Comparison of ENCODE assay signal across 9 mouse cellular contexts in the genomic region with DNA sequence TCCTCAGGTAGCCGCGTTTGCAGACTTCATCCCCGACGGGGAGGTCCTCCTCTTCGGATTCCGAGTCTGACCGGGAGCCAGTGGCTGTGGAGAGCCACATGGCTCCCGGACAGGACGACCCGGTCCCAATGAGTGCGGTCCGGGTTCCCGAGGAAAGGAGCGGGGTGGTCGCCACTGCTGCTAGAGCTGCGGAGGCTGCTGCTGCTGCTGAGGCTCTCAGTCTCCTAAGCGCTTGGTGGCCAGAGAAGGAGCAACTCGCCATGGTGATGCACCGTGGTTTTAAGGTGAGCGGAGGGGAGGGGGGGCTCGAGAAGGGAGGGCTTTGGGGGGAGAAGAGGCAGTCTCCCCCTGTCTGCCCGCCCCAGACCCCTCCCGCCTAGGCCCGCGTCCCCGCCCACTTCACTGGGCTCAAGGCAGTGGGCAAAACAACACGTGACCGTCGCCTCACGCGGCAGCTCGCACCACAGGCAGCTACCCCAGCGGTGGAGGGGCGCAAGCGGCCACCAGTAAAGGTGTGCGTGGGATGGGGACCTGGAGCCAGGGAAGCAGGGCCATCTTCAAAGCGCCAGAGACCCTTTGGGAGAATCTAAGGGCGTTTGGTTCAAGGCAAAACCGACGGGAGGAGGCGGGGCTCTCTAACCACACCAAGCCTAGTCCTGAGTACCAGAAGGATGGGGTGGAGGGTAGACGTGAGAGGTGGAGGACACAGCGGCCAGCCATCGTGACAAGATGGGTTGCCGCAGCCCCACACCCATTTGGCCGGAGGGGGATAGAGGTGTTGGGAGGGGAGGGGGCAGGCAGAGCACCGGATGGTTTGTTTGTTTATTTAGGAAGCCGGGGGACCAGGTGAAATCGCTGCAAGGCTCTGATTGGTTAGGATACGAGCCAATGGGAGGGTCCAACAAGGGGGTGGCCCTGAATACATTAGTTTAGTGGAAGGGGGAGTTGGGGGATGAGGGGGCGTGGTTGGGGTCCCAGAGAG. TPM values are rescaled to one million over a fixed set of nuclear protein-coding genes. Genes with fewer than 3 reads are reported as not detected.
DNase-seq lines count a peak whose midpoint lies in the region; ATAC-seq and TF ChIP-seq lines count a peak whose summit lies in the region.
"Had no signal": no experiment of that assay in that cellular context is flagged by ENCODE, and none has a peak within 500 bp of the region (broad histone marks: within the 10 kb centered on the region; RNA-seq: fewer than 3 reads in every experiment).

A gene (minus strand): TSS at position 327 of the 982 bp plus-strand sequence.

- peak; percentile 73 for DNase-seq in brain, embryonic 14.5 days (ENCODE audit: low read depth)
- DNase-seq in liver, embryonic 13.5 days, result no peak
- DNase-seq in adrenal gland, postnatal 10 days, result no peak
- DNase-seq in c-Kit-positive CD71-positive TER-119-positive erythroid progenitor cells, embryonic 14.5 days (ENCODE audit: low spot score), result no peak
- DNase-seq in Muller cell, postnatal 12 days (ENCODE audit: inconsistent ontology term), result no peak

- H3K27ac ChIP-seq in ES-Bruce4 (ENCODE audit: insufficient read depth, low read length), result no peak within 1 kb of the TSS
- H3K27ac ChIP-seq in hindbrain, embryonic 12.5 days, result no peak within 1 kb of the TSS
- H3K27ac ChIP-seq in liver, embryonic 13.5 days, result no peak within 1 kb of the TSS
- H3K27ac ChIP-seq in testis, adult 2 months (ENCODE audit: control insufficient read depth, insufficient read depth, low read depth, low read length), result no peak within 1 kb of the TSS

- WGBS in hindbrain, embryonic 12.5 days, result 28% methylated on average over 48 of the region's 51 CpGs
- WGBS in liver, embryonic 13.5 days (ENCODE audit: insufficient replicate concordance), result 22% methylated on average over 42 of the region's 51 CpGs

- H3K4me1 ChIP-seq in ES-Bruce4 (ENCODE audit: control insufficient read depth, insufficient read depth, low read length), result no peaks in the 10 kb centered on the region
- no peaks in the 10 kb centered on the region for H3K4me1 ChIP-seq in hindbrain, embryonic 12.5 days
- no peaks in the 10 kb centered on the region for H3K4me1 ChIP-seq in liver, embryonic 13.5 days (replicated peaks)
- H3K4me1 ChIP-seq in testis, adult 2 months (ENCODE audit: control insufficient read depth, insufficient read depth, low read length), result peaks cover 3% of the 10 kb centered on the region; the same call in 1 of the 2 replicates

- H3K4me2 ChIP-seq in hindbrain, embryonic 12.5 days (replicated peaks), result peak within 1 kb of the TSS; percentile 61
- H3K4me2 ChIP-seq in liver, embryonic 13.5 days, result peak within 1 kb of the TSS; percentile 32; the same call in 1 of the 2 replicates

- TF ChIP-seq EP300 in ES-Bruce4 (IDR thresholded peaks at IDR 0.05; ENCODE audit: insufficient read depth, low read depth, low read length), result no peak

- H3K4me3 ChIP-seq in ES-Bruce4 (ENCODE audit: low read depth, low read length), result peak within 1 kb of the TSS; percentile 65
- H3K4me3 ChIP-seq in hindbrain, embryonic 12.5 days, result peak within 1 kb of the TSS; percentile 42
- peak within 1 kb of the TSS; percentile 21 for H3K4me3 ChIP-seq in liver, embryonic 13.5 days (replicated peaks)
- H3K4me3 ChIP-seq in testis, adult 2 months (ENCODE audit: control insufficient read depth, low read depth, low read length), result peak within 1 kb of the TSS; percentile 77
- H3K4me3 ChIP-seq: myocyte had no signal

- peaks cover 11% of the 10 kb centered on the region for H3K27me3 ChIP-seq in ES-Bruce4 (ENCODE audit: control insufficient read depth, insufficient read depth, low read length, poor library complexity, severe bottlenecking)
- peaks cover 72% of the 10 kb centered on the region for H3K27me3 ChIP-seq in hindbrain, embryonic 12.5 days
- peaks cover 67% of the 10 kb centered on the region for H3K27me3 ChIP-seq in liver, embryonic 13.5 days
- H3K27me3 ChIP-seq in testis, adult 2 months (ENCODE audit: control insufficient read depth, insufficient read depth, low read length), result no peaks in the 10 kb centered on the region

- H3K36me3 ChIP-seq in ES-Bruce4 (ENCODE audit: control insufficient read depth, insufficient read depth, low read length, poor library complexity, severe bottlenecking), result no peaks in the 10 kb centered on the region
- H3K36me3 ChIP-seq in hindbrain, embryonic 12.5 days, result no peaks in the 10 kb centered on the region
- no peaks in the 10 kb centered on the region for H3K36me3 ChIP-seq in liver, embryonic 13.5 days
- no peaks in the 10 kb centered on the region for H3K36me3 ChIP-seq in testis, adult 2 months (ENCODE audit: control insufficient read depth, insufficient read depth, low read length)

- TF ChIP-seq POLR2A in ES-Bruce4 (IDR thresholded peaks at IDR 0.05; ENCODE audit: insufficient read depth, low read length), result no peak
- TF ChIP-seq POLR2A in brain, embryonic 14.5 days (IDR thresholded peaks at IDR 0.05; ENCODE audit: borderline replicate concordance, extremely low read depth, insufficient read depth, insufficient read length, poor library complexity, severe bottlenecking), result no peak
- no peak for TF ChIP-seq POLR2A in testis, adult 2 months (IDR thresholded peaks at IDR 0.05; ENCODE audit: control insufficient read depth, low read depth, low read length)

- no peak within 1 kb of the TSS for H3K9ac ChIP-seq in ES-Bruce4 (ENCODE audit: low read depth, poor library complexity, severe bottlenecking)
- H3K9ac ChIP-seq in hindbrain, embryonic 12.5 days, result no peak within 1 kb of the TSS
- H3K9ac ChIP-seq in liver, embryonic 13.5 days, result no peak within 1 kb of the TSS

- no peaks in the 10 kb centered on the region for H3K9me3 ChIP-seq in ES-Bruce4 (replicated peaks; ENCODE audit: control insufficient read depth, insufficient read depth, low read length, poor library complexity, severe bottlenecking)
- no peaks in the 10 kb centered on the region for H3K9me3 ChIP-seq in hindbrain, embryonic 12.5 days (replicated peaks)
- no peaks in the 10 kb centered on the region for H3K9me3 ChIP-seq in liver, embryonic 13.5 days (replicated peaks)

- ATAC-seq in hindbrain, embryonic 12.5 days (ENCODE audit: low FRiP score), result peak; percentile 87
- ATAC-seq in liver, embryonic 13.5 days (ENCODE audit: low read depth), result no peak

- no peak for TF ChIP-seq CTCF in ES-Bruce4 (IDR thresholded peaks at IDR 0.05; ENCODE audit: low read depth, low read length)
- no peak for TF ChIP-seq CTCF in brain, embryonic 14.5 days (IDR thresholded peaks at IDR 0.05; ENCODE audit: borderline replicate concordance, extremely low read depth, insufficient read depth, insufficient read length)
- no peak for TF ChIP-seq CTCF in testis, adult 2 months (IDR thresholded peaks at IDR 0.05; ENCODE audit: control insufficient read depth, insufficient read depth, insufficient replicate concordance, low read depth, low read length)

RNA-seq across cellular contexts. Expression of the gene that starts here (rescaled TPM):
- polyA plus RNA-seq in ES-Bruce4 (2011; ENCODE audit: insufficient read depth, insufficient read length, low read depth, missing spikeins), result 0.87 and 1.6 TPM in 2 replicates
- 1.9 and 2.9 TPM in 2 replicates for polyA plus RNA-seq in brain, embryonic 14.5 days (2012; rRNA removed)
- polyA plus RNA-seq in hindbrain, embryonic 12.5 days (2016; fragmentation: Nextera tagmentation; extraction: Ambion mirVana), result 0.68 and 1.1 TPM in 2 replicates
- polyA plus RNA-seq in liver, embryonic 13.5 days (2015; fragmentation: Nextera tagmentation; extraction: Ambion mirVana), result not detected in 2 replicates
- 0.58 and 0.76 TPM in 2 replicates for polyA plus RNA-seq in testis, adult 2 months (2012; rRNA removed)
- total RNA-seq in adrenal gland, postnatal 10 days (2021), result 1 to 10 TPM in 1 of 2 experiments, under 1 TPM in 1; 0.42 to 1.6 TPM
- polyA plus RNA-seq: myocyte had no signal

Comparison
In these comparisons a context has a peak if more than half of its experiments do, and no peak if none do; other contexts are left out.
1. H3K4me3 ChIP-seq: peak in every context shown above with its lines; median percentile 77 in testis, adult 2 months; 65 in ES-Bruce4; 42 in hindbrain, embryonic 12.5 days; 21 in liver, embryonic 13.5 days.